ENCODE assay signal across 7 mouse cellular contexts in the genomic region with DNA sequence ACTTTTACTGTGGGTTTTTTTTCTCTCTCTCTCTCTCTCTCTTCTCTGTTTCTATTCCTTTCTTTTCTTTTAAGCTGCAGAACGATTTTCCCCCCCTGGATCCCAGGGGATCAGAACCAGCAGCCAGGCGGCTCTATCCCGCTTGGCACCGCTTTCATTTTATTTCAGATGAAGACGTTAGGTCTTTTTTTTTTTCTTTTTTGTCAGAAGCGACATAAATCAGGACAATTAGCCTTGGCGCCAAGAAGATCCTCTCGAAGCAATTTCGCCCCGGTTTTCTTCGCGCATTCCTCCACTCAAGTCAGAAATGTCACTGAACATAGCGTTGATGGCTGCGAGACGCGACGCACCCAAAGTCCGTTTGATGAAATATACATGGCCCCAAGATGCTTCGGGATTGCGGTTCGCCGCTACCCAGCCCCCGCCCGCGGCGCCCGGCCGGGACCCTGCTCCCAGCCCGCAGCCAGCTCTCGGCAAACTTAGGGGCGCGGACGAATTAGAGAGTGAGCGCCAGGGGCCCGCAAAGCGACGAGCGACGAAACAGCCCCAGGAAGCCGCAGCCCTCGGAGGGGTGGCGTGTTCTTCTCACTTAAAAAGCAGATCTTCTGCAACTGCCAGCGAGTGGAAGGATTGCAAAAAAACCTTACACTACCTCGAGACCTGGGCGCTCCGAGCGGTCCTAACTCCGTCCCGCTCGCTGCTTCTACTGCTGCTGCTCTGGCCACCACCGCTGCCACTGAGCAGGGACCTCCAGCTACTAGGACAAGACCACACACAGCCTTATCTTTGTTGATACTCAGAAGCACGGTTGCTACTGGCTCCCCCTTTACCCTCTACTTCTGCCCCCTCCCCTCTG. TPM values are rescaled to one million over a fixed set of nuclear protein-coding genes. Genes with fewer than 3 reads are reported as not detected.
A peak's percentile ranks its signal among the peaks of the same experiment; 100 is the strongest.
DNase-seq lines count a peak whose midpoint lies in the region; ATAC-seq lines count a peak whose summit lies in the region.

A gene (minus strand): TSS at position 806 of the 856 bp plus-strand sequence.

- intact Hi-C loops in gastrocnemius, postnatal 14 days (cut with DNase I; ENCODE audit: low total_unique reads): no loop called here

- peak within 1 kb of the TSS; percentile 40 for H3K9ac ChIP-seq in stomach, embryonic 14.5 days (replicated peaks; ENCODE audit: low read depth, low read length)

- peak; percentile 62 for ATAC-seq in megakaryocyte progenitor cell, adult 5-6 weeks (replicated peaks; ENCODE audit: poor library complexity)
- ATAC-seq in stomach, embryonic 14.5 days (ENCODE audit: insufficient number of reproducible peaks, insufficient read depth, low FRiP score, low read depth): peak; percentile 68; the same call in 1 of the 2 replicates

- H3K4me2 ChIP-seq in stomach, embryonic 14.5 days (replicated peaks; ENCODE audit: low read depth, low read length): peak within 1 kb of the TSS; percentile 97

- WGBS in stomach, embryonic 14.5 days: under 1% methylated on average over 52 of the region's 52 CpGs

- no peaks in the 10 kb centered on the region for H3K4me1 ChIP-seq in stomach, embryonic 14.5 days (ENCODE audit: control insufficient read depth, insufficient read depth, low read length)

- peak within 1 kb of the TSS; percentile 55 for H3K4me3 ChIP-seq in stomach, embryonic 14.5 days (ENCODE audit: low read depth, low read length)

- H3K36me3 ChIP-seq in stomach, embryonic 14.5 days (ENCODE audit: control insufficient read depth, insufficient read depth, low read length): no peaks in the 10 kb centered on the region

- no peaks in the 10 kb centered on the region for H3K27me3 ChIP-seq in stomach, embryonic 14.5 days (ENCODE audit: control insufficient read depth, insufficient read depth, low read length)

- H3K9me3 ChIP-seq in stomach, embryonic 14.5 days (ENCODE audit: control insufficient read depth, low read depth, low read length): no peaks in the 10 kb centered on the region

- no peak within 1 kb of the TSS for H3K27ac ChIP-seq in stomach, embryonic 14.5 days (ENCODE audit: low read length)

- peak; percentile 24 for DNase-seq in thymus, postnatal 4 days
- DNase-seq in thymus, adult 18-20 months: no peak
- peak; percentile 60 to 65 for DNase-seq in cerebellum, postnatal 25 days
- peak; percentile 6 for DNase-seq in gastrocnemius, postnatal 14 days
- DNase-seq in layer of hippocampus, postnatal 14 days (ENCODE audit: low spot score in 2 of 2): peak in 1 of 2 experiments; percentile 25

RNA-seq across cellular contexts. Expression of the gene that starts here (rescaled TPM):
- under 1 TPM; 0.60 to 0.92 TPM for total RNA-seq in gastrocnemius, postnatal 14 days (2021)
- 10 to 100 TPM; 21.5 to 38.6 TPM for total RNA-seq in layer of hippocampus, postnatal 14 days (2021)
- total RNA-seq in megakaryocyte progenitor cell, adult 5-6 weeks (2015): not detected in 2 replicates
- not detected in 2 replicates for total RNA-seq in megakaryocyte progenitor cell, adult 5-6 weeks (2017)
- 8.5 and 9.6 TPM in 2 replicates for polyA plus RNA-seq in stomach, embryonic 14.5 days (2014; fragmentation: Nextera tagmentation; extraction: Ambion mirVana)

Comparison
In these comparisons a context has a peak if more than half of its experiments do, and no peak if none do; other contexts are left out.
1. RNA of the gene that starts here (total RNA-seq): 21.5 to 38.6 TPM in layer of hippocampus, postnatal 14 days; 0.60 to 0.92 TPM in gastrocnemius, postnatal 14 days and not detected in megakaryocyte progenitor cell, adult 5-6 weeks; every median in the first group is over 10 times any median in the second.
2. DNase-seq: peak in thymus, postnatal 4 days (single experiment) and cerebellum, postnatal 25 days (2 of 2); none in thymus, adult 18-20 months (0 of 2).
3. Peak in DNase-seq in gastrocnemius, postnatal 14 days; RNA of the gene not detected or under 1 TPM.
4. Peak in ATAC-seq in megakaryocyte progenitor cell, adult 5-6 weeks; RNA of the gene not detected or under 1 TPM.